Mouse (Mus musculus) sigmoid colon, adult 10 weeks (tissue): ENCODE measurements around the gene Dnase1l3. TPM values are rescaled to one million over a fixed set of nuclear protein-coding genes. Genes with fewer than 3 reads are reported as not detected.

Source experiments
- polyA plus RNA-seq: library from polyadenylated mRNA; stranded (reverse); fragments of 350-450 nt; fragmentation: Illumina TruSeq; extraction: RNeasy Lipid Tissue Mini Kit (QIAGEN cat#74804); gene quantifications from one replicate; pipeline ENCODE4 v1.2.3, GENCODE M21; 2014; ENCODE audit warnings: low read depth, low replicate concordance

Dnase1l3 gene
- polyA plus RNA-seq: 2.2 TPM

DNA sequence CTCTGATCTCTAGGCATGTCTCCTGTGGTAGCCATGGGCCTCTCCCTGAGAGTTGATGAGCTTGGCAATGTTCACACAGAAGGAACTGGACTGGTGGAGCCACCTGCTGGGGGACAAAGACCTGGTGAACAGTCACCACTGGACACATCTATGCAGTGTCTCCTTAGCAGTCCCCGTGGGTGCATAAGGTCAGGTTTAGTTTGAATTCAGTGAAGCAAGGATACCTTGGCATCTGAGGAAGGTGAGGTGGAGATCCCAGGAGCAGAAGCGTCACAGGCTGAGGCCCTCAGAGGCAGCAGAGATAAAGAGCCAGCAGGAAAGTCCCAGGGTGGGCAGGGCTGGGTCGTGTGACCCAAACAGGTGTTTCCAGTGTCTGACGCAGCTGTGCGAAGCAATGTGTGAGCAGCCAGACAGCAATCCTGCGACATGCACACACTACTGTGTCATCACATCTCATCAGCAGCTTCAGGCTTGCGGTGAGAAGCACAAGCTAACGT, at the start of gene Dnase1l3:
TSS of gene Dnase1l3 (minus strand) at position 303 of the 497 bp plus-strand sequence.

DNA sequence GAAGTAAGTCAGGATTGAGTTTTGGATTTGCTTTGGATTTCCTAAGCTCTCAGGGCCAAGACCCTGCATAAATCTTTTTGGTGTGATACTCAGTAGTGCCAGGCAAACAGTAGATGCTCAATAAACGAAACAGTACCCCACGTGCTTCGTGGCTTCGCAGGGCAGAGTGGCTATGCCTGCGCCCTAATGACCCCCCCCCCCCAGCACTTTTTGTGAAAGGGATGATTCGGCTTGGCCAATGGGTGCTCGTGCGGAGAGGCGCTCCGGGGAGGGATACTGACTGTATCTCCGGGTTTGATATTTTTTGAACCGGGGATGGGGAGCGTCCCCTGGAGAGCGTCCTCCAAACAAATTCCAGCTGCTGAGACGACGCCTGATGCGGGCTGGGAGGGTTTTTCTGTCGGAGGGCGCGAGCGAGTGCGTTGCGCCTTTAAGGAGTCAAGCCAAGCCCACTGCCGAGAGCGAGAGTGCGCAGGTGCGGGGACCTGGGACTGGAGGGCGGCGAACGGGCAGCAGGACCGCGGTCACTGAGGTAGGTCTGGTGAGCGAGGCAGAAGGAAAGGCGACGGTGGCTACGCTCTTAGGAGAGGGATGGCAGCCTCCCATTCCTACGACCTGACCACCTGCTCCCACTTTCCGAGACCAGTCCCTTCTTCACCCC, 8.2 kb upstream of the Dnase1l3 start, which contains the start of gene Abhd6:
TSS of gene Abhd6 (plus strand) at position 471 of the 661 bp plus-strand sequence.

DNA sequence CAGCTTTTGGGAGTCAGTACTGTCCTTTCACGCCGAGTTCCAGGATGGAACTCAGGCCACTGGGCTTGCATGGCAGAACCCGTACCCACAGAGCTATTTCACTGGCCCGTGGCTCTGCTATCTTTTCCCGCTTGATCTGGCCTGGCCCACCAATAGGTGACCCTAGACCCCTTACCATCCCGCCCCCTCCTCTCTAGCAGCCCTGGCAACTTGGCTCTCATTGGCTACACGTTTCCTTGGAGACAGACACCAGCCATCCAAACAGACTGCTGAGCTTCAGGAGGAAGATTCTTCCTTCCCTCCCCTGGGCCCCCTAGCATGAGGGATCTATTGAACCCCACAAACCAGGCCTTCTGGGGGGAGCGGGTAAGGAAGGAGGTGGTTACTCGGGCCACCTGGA, 37.3 kb downstream of the Dnase1l3 start, which contains the start of gene Gm45521:
TSS of gene Gm45521 (plus strand) at position 240 of the 400 bp plus-strand sequence.

Other genes starting within 250 kb of the Dnase1l3 start
- gene Gm26661, start 203.0 kb downstream of the Dnase1l3 start, polyA plus RNA-seq: not detected
- gene Flnb, start 176.6 kb downstream of the Dnase1l3 start, polyA plus RNA-seq: 12.6 TPM
- gene Gm45521, start 37.3 kb downstream of the Dnase1l3 start, polyA plus RNA-seq: not detected
- 13.3 TPM for gene Abhd6, start 8.3 kb upstream of the Dnase1l3 start, polyA plus RNA-seq
- gene Rpp14, start 85.8 kb upstream of the Dnase1l3 start, polyA plus RNA-seq: 39.5 TPM
- 60.5 TPM for gene Pxk, start 103.6 kb upstream of the Dnase1l3 start, polyA plus RNA-seq
- gene Pdhb, start 178.5 kb upstream of the Dnase1l3 start, polyA plus RNA-seq: 234 TPM
- gene Kctd6, start 219.6 kb upstream of the Dnase1l3 start, polyA plus RNA-seq: 23.4 TPM